Mouse (Mus musculus): ENCODE measurements around the gene Trim39. TPM values are rescaled to one million over a fixed set of nuclear protein-coding genes. Genes with fewer than 3 reads are reported as not detected.

Gene Trim39
- 1 to 10 TPM; 8.3 TPM for total RNA-seq (2021)

DNA sequence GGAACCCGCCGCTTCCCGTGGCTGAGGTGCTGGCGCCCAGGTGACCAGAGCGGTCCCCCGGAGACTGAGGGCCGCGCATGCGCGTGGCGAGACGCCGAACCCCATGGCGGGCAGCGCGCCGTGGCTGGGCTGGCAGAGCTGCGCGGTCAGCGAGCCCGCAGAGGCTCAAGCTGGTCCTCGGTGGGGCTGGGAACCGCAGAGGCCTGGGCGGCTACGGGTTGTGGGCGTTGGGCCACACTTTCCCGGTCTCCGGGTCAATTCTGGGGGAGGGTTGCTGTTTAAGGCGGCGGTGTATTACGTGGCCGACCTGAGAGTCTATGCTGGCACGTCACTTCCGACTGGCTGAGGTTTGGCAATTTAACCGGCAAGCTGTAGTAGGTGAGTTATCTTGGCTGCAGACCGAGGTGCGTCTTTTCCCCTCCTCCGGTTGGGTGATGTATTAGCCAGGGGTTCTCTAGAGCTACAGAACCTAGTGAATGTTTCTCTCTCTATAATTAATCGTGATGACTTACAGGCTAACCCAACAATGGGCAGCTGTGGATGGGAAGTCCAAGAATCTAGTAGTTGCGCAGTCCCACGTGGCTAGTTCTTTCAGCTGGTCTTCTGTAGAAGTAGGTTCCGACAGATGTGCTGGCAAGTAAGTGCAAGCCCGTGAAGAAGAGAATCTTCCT lies at the start of gene Trim39:
Gene Trim39 (minus strand): TSS at position 662 of the 671 bp plus-strand sequence.
- no peak for DNase-seq

DNA sequence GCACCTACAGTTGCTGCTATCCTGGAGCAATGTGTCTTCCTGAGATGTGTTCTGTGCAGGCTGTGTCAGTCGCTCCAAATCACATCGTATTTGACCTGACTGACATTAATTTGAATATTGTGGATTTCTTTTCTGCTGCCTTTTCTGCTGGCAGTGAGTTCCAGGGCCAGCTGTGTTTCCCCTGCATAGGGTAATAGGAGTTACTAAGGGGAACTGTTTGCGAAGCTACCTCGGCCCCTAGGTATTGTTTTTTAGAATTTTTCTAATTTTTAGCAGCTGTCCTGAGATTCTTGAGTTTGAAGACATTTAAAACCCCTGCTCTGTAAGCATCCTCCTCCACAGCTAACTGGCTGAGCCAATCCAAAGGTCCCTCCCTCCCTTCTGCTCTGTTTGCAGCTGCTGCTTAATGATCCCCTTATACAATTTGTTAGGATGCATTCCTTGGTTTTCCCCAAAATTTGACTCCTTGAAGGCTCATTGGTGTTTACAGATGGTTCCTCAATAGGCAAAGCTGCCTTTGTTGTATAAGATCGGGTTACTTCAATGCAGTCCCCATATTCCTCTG lies 43.7 kb upstream of the Trim39 start:
- DNase-seq, result no peak

DNA sequence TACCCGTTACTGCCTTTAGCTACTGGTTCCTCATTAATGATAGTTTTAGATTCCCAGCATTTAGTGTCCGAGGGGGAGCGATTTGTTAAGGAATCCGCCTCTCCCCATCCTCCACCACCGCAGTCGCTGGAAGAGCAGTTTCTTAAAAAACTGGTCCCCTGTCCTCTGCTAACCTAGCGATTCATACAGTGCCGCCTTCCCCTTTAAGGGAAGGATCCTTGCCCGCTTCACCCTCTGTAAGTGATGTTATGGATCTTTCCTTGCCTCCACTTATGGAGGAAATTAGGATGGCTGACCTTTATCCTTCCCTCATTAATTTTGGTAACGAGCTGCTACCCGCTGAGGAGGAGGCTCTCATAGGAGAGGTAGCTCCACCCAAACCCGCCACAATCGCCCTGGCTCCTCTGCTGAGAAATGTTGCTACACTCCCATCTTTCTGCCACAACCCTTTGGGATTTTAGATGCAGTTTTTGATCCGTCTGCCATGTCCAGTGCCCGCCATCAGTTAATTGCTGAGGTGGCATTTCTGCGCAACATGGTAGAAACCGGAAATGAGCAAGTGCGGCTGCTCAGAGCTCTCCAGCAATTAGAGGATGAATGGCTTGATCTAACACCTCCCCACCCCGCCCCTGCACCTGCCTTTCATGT lies 43.1 kb upstream of the Trim39 start:
- DNase-seq, result peak; percentile 12

DNA sequence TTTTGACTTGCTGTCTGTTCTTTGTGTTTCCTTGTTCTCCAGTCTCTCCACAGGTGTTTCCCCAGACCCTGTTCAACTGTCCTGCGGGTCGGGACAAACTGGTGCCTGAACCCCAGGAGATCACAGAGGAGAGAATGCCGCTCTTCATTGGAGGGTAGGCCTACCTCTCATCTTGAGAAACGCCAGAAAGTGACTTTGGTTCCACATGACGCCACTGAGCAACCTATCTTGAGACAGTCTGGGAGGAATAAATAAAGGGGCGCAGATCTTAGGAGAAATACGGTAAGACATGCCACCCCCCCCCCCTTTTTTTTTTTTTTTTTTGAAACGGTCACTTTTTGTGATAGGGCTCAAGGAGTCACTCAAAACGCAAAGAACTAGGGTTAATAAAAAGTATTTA lies 42.5 kb upstream of the Trim39 start:
- DNase-seq, result no peak

DNA sequence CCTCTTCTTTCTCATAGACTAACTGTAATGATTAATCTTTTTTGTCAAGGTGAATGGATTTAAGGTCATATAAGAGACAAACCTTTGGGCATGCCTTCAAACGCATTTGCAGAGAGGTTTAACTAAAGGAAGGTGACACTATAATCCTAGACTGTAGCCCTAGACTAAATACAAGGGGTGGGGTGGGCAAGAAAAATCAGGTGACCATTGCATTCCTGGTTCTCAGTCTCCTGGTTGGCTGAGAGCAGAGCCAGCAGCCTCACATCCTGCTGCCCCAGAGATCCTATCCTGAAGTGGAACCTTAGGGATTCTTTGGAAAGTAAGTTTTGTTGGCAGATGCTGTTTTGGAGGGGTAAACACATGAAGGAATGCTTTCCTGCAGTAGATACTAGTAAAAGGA lies 37.2 kb upstream of the Trim39 start:
- DNase-seq, result no peak

DNA sequence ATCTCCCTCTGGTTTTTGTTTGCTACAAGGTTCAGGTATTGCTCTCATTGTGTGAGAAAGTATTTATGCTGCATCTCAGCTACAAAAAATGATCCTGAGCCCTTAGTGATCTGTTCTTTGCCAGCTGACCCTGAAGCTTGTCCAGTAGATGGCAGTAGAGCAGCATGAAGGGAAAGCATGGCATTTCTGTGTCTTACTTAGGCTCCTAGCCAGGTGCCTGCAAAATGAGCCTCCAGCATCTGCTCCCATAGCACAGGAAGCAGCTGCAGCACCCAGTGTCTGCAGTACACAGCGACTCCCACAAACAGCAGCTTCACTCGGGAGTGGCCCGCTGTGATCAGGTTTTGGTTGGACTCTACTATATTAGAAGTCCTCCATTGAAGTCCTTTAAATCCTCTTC lies 36.8 kb upstream of the Trim39 start:
- peak; percentile 79 for DNase-seq

DNA sequence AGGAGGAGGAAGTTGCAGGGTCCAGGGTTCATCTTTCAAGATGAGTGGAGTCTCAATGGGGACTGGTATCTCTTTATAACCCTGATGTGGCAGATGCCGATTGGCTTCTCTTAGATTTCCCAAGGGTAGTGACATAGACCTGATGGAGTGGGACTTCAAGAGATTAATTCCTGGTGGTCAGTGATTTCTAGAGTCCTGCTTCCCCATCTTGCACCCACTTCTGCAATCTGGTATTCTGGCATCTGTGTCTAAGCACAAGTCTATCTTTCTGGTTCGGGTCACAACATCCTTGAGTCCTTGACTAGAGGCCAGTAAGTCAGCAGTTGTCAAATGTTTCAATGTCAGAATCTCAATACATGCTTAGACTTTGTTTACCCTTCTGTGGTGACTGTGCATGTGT lies 14.3 kb upstream of the Trim39 start, which contains the start of gene H2-M10.2:
Gene H2-M10.2 (minus strand): TSS at position 101 of the 400 bp plus-strand sequence.
- DNase-seq, result no peak

DNA sequence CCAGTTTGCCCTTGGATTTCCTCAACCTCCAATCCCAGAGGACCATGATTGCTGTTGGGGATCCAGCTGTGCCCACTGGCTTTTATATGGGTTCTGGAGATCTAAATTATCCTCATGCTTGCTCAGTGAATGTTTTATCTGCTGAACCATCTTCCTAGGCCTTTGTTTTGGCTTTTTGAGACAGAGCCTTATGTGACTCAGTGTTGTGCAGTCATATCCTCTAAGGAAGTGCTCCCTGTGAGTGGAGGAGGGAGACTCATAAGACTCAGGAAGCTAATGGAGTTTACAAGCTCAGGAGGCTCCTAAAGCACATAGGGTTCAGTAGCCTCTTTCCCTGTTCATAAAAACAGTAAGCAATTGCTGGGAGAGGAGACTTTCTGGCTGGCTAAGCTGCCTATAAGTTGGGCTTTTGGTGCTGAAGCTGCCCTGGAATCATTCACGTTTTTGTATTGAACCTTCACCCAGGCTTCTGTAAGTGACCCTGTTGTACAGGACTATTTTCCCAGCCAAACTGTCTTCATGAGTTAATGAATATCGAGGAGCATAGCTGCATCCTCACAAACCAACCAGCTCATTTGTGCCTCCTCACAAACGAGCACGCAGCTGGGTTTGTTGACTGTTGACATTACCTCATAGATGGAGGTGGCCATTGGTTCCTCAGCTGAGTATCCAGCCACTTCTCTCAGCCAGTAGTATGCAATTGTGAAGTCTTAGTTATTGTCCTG lies 9.6 kb upstream of the Trim39 start:
- no peak for DNase-seq

DNA sequence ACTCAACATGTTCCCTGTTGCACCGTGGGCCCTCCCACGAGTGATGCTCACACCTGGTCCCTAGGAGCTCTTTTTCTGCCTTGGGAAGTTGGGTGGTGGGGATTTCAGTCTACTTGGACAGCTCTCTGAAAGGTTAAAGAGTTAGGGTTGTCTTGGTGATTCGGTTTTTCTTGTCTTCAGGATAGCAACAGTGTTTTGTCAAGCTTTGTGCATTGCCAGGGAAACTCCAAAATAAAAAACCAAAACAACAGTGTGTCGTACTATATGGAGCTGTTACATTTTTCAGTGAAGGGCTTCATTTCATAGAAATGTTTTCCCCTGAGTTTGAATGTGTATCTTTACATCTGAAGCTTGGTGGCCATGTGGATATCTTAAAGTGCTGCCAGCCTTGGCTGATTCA lies 2.7 kb upstream of the Trim39 start:
- no peak for DNase-seq

DNA sequence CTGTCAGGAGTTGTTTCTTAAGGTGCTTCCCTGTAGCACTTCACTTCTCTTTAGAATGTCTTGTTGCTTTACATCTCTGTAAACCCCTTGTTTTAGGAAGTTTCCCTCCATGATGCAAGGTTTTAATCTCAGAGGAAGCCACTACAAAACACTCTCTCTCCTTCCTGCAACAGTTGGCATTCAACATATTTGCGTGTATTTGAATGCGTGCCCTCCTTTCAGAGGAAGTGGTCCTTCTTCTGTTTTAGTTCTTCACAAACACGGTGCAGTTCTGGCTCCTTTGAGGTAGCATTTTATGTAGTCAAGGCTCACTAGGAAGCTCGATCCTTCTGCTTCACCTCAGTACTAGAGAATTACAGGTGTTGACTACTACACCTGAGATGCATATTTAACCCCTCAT lies 1.7 kb upstream of the Trim39 start:
- no peak for DNase-seq

DNA sequence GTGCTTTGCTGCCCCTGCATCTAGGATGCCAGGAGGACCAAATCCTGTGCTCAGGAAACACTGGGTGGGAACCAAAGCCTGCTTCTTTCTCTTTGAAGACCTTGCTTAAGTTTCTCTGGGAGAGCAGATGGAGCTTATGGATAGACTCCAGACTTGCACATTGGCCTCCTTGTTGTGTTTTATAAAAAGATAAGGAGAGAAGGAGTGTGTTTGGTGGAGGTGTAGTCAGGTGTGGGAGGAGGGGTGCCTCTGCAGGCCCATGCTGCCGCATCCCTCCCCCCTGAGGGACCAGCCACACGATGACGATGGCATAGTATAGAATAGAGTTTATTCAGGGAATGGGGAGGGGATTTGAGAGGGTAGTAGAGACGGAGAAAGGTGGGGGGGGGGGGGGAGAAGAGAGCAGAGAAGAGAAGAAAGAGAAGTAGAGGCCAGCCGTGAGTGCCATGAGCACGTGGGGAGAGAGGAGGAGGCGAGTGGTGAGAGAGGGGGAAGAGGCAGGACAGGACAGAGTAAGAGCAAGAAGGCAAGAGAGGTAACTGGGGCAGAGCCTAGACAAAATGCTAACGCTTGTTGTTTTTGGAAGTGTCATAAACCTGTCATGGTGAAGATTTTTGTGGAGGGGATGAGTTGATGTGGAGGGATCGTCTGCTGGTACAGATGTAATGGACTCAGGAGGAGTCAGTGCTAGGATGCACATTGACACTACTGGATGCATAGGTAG lies 758 bp upstream of the Trim39 start:
- DNase-seq, result no peak

DNA sequence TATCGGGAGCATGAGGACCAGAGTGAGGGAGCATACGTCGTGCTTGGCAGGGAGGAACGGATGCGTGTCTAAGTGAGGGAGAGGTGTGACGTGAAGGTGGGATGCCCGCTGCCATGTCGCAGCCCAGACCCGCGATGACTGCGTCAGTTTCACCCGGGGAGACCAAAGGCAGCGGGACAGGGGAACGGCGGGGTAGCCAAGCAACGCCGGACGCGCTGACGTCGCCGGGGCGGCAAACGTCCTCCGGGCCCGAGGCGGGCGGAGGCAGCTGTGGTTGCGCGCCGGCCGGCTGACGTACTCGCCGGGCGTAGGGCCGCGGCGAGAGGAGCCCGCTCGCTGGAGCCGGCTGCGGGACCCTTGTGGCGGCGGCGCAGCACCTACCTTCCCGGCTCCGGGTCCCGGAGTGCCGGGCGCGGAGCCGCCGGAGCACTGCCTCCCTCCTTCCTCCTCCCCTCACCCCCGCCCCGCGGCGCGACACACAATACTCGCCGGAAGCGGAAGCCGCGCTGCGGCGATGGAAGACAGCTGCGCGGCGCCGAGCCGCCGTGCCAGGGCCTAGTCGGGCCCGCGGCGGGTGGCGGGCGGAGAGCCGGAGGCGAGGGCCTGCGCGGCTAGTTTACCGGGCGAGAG lies 976 bp downstream of the Trim39 start:
- DNase-seq, result peak; percentile 88

DNA sequence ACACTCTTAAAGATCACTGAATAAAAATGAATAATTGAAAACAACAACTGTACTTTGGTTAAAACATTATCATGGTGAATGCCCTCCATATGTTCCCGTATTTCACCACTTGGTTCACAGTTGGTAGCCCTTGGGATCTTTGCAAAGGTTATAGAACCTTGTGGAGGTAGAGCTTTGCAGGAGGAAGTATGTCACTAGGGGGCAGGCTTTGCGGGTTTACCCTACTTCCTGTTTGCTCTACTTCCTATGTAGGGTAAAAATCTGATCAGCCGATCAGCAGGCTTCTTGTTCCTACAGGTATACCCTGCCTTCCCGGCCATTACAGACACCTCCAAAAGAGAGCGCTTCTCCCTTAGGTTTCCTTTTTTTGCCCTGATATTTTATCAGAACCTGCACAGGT lies 6.2 kb downstream of the Trim39 start:
- DNase-seq, result no peak

DNA sequence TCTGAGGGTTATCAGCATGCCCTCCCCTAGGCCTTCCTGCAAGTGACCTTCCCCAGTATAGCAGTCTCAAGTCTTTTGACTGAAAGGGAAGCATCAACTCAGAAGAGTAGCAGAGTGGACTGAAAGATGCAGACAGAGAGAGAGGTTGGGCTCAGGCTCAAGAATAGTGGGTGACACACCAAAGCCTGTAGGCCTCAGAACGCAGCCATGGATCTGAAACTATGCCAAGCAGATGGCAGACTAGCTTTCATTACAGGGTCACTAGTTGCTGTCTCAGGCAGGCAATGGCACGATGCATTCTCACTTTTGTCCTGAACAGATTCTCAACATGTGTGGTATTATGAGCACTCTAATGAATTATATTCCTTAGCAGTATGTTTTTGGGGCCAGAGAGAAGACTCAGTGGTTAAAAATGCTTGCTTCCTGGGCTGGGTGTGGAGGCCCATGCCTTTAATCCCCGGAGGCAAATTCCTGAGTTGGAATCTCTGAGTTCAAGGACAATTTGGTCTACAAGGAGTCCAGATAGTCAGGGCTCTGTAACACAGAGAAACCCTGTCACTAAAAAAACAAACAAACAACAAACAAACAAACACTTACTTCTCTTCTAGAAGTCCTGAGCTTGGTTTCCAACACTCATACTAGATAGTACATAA lies 7.6 kb downstream of the Trim39 start:
- no peak for DNase-seq

DNA sequence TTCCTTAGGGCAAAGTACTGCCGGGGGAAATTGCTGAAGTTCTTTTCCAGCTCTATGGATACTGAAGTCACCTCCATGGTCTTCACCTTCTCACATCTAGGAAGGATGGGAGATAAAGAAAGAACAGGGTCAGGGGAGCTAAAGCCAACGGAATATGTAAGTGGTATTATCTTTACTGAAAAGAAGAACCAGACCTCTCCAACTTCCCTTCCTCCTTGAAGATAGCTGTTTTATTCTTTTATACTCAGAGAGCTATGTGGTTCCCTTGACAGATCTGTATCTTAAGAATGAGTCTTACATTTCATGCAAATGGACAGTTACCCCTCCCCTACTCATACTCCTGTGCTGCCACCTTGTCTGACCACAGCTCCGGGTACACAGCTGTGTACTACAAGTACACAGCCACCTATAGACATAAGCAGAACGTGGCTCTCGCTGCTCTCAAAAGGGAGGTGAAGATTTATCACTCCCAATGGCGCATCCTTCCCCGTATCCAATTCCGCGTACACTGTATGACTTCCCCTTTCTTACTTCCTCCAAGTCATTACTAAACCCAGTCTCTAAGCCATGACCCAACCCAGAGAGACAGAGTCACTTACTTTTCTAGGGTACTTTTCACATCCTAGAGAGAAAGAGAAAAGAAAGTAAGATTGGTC lies 10.4 kb downstream of the Trim39 start:
- DNase-seq, result no peak

DNA sequence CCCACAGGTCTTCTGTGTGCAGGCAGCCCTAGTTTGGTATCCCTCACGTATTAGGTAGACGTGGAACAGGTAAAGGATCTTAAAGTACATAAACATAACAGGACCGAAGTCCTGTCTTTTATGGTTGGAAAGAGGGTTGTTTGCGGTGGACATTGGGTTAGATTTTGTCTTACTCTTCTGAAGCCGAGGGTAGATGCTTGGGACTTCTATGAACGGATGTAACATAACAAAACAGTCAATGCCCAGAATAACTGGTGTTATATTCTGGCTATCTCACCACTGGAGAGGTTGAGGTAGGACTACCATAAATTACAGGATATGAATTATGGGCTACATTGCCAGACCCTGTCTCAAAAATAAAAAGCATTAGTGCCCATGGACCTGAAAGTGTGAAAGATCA lies 14.1 kb downstream of the Trim39 start, which contains the start of gene Rpp21:
Gene Rpp21 (minus strand): TSS at position 101 of the 400 bp plus-strand sequence.
- DNase-seq, result no peak

DNA sequence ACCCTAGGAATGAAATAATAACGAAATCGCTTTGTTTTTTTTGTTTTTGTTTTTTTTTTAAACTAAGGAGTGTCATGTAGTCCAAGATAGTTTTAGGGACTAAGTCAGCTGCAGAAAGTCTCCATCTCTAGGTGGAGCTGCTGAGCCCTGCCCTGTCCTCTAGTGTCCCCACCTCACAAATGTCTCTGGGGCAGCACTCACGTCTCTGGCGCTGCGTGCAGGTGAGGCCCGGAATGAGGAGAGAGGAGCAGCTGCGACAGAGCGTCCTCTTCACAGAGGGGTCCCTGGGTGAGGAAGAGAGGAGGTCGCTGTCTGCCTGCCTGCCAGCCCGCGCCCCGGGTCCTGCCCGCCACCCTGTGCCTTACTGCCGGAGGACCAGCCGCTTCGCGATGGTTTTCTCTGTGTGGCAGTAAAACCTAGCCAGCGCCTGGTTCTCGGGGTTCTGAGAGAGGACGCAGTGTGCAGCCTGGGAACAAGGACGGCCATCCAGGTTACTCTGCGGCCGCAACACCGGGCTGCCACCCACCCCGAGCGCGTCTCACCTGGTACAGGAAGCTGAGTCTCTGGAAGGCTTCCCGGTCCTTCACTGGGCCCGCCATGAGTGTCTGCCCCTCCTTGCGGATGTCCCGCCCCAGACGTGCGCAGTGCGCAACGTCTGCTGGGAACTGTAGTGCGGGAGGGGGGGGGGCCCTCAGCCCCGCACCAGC lies 14.7 kb downstream of the Trim39 start:
- peak; percentile 79 for DNase-seq

DNA sequence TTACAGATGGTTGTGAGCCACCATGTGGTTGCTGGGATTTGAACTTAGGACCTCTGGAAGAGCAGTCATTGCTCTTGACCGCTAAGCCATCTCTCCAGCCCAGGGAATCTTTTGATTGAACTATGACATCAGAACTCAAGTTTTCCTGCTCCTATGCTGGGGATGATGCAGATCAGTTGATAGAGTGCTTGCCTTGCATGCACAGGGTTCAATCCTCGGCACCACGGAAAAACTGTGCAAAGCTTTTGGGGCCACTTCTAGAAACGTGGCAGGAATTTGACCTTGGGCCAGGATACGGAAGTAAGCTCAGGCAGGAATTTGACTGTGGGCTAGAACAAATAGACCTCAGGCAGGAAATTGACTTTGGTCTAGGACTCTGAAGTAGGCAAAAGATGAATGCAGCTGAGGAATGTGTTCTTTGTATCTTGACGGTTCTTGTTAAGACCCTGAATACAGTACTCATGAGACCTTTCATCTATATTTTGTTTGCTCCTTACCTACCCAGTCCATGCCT lies 18.9 kb downstream of the Trim39 start:
- no peak for DNase-seq

DNA sequence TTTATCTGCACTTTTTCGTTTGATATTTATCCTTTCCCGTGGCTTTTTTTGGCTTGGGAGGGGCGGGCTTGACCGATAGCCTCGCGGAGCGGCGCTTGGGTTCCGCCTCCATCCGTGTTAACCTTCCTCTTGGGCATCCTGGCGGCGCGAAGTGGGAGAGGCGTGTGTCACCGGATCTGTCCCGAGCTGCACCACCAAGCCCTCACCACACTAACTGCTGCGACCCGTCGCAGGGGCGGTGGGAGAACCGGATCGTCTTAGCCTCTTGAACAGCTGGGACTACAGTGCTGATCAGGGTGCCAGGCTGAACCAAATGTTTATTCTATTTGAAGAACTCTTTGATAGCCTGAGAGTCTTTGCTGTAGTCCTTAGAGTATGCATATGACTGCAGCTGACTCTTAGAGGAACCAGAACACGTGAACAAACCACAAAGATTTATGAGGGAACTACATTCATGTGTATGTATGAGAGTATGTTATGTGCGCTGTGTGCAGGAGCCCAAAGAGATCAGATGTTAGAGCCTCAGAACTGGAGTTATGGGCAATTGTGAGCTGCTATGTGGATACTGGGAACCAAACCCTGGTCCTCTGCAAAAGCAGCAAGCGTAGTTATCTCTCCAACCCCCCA lies 19.7 kb downstream of the Trim39 start:
- DNase-seq, result peak; percentile 14

DNA sequence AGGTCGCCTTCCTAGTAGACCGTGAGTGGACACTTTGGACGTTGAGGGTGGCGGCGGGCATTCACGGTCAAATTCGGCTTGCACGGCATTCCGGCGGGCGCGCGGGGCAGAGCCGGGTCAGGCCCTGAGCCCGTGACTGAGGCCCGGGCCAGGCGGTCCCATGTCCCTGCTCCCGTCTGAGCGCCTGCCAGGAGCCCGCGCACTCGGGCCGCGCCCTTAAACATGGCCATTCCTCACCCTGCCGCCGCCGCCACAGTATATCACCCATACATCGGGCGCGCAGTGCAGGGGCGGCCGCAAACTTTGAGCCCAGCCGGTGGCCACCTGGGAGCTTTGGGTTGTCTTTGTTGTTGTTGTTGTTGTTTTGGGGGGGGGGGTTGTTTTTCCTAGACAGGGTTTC lies 23.2 kb downstream of the Trim39 start:
- no peak for DNase-seq
